Mouse (Mus musculus): ENCODE measurements around the gene Ccr10.

Gene Ccr10

GRCm38 (mm10) chr11:101174851-101175628 lies at the start of gene Ccr10:
Ccr10 (minus strand) TSS chr11:101175443.
- in situ Hi-C loops (cut with MboI, MseI), result no loop called here

- in situ Hi-C loops (cut with MboI, MseI), result no loop called here
Observed at GRCm38 (mm10) chr11:101224337-101224736, 49.1 kb upstream of the Ccr10 start.

GRCm38 (mm10) chr11:101221306-101221986 lies 46.2 kb upstream of the Ccr10 start:
- in situ Hi-C loops (cut with MboI, MseI), result no loop called here

GRCm38 (mm10) chr11:101220853-101221252 lies 45.6 kb upstream of the Ccr10 start:
- in situ Hi-C loops (cut with MboI, MseI), result no loop called here

- in situ Hi-C loops (cut with MboI, MseI), result no loop called here
Observed at GRCm38 (mm10) chr11:101218436-101219055, 43.3 kb upstream of the Ccr10 start.

GRCm38 (mm10) chr11:101216936-101217335 lies 41.7 kb upstream of the Ccr10 start:
- in situ Hi-C loops (cut with MboI, MseI), result no loop called here

- in situ Hi-C loops (cut with MboI, MseI), result no loop called here
Observed at GRCm38 (mm10) chr11:101211970-101212369, 36.7 kb upstream of the Ccr10 start.

GRCm38 (mm10) chr11:101200986-101201385 lies 25.7 kb upstream of the Ccr10 start:
- in situ Hi-C loops (cut with MboI, MseI), result loop anchor here (10.0 kb wide), 1 partner anchor 94 kb away; no protein-coding TSS in a partner anchor

GRCm38 (mm10) chr11:101199555-101199954 lies 24.3 kb upstream of the Ccr10 start:
- in situ Hi-C loops (cut with MboI, MseI), result no loop called here

- in situ Hi-C loops (cut with MboI, MseI), result no loop called here
Observed at GRCm38 (mm10) chr11:101196175-101196574, 20.9 kb upstream of the Ccr10 start.

GRCm38 (mm10) chr11:101195571-101195970 lies 20.3 kb upstream of the Ccr10 start:
- in situ Hi-C loops (cut with MboI, MseI), result no loop called here

GRCm38 (mm10) chr11:101195101-101195500 lies 19.9 kb upstream of the Ccr10 start:
- in situ Hi-C loops (cut with MboI, MseI), result no loop called here

GRCm38 (mm10) chr11:101194643-101195042 lies 19.4 kb upstream of the Ccr10 start:
- in situ Hi-C loops (cut with MboI, MseI), result no loop called here

GRCm38 (mm10) chr11:101194137-101194536 lies 18.9 kb upstream of the Ccr10 start:
- in situ Hi-C loops (cut with MboI, MseI), result no loop called here

- in situ Hi-C loops (cut with MboI, MseI), result no loop called here
Observed at GRCm38 (mm10) chr11:101193076-101193475, 17.8 kb upstream of the Ccr10 start.

GRCm38 (mm10) chr11:101192646-101193045 lies 17.4 kb upstream of the Ccr10 start:
- in situ Hi-C loops (cut with MboI, MseI), result no loop called here

GRCm38 (mm10) chr11:101191919-101192470 lies 16.8 kb upstream of the Ccr10 start:
- in situ Hi-C loops (cut with MboI, MseI), result no loop called here

GRCm38 (mm10) chr11:101190913-101191907 lies 16.0 kb upstream of the Ccr10 start:
- in situ Hi-C loops (cut with MboI, MseI), result no loop called here

- in situ Hi-C loops (cut with MboI, MseI), result no loop called here
Observed at GRCm38 (mm10) chr11:101190181-101190912, 15.1 kb upstream of the Ccr10 start.

GRCm38 (mm10) chr11:101189495-101190180 lies 14.4 kb upstream of the Ccr10 start:
- in situ Hi-C loops (cut with MboI, MseI), result no loop called here
